Mouse (Mus musculus) stomach, postnatal 0 days (tissue): ENCODE data around the gene Wdpcp.

Source experiments
- CTCF ChIP-seq: IDR thresholded peaks from 2 replicates; pipeline ENCODE4 v1.5.1; 2016; ENCODE audit warnings: antibody characterized with exemption, low read depth, mild to moderate bottlenecking, moderate library complexity
- EP300 ChIP-seq: optimal IDR thresholded peaks from 2 replicates; pipeline ENCODE3; 2016; ENCODE audit warnings: antibody characterized with exemption

- no peak for TF ChIP-seq CTCF
- TF ChIP-seq EP300: no peak
Observed at GRCm38 (mm10) chr11:21726329-21726728, 154.3 kb downstream of the Wdpcp start.
